Mouse (Mus musculus): Measurements from ENCODE around the gene Phf12. TPM values are rescaled to one million over a fixed set of nuclear protein-coding genes. Genes with fewer than 3 reads are reported as not detected.
A peak's percentile ranks its signal among the peaks of the same experiment; 100 is the strongest.

Phf12 gene
- polyA plus RNA-seq, 1 experiment from 2014 or later: 14.5 TPM

- H3K4me2 ChIP-seq (ENCODE audit: low read depth, low read length): no peak overlapping the region
- no peak overlapping the region for H3K27ac ChIP-seq (replicated peaks; ENCODE audit: low read depth, low read length)
- no peak overlapping the region for H3K9ac ChIP-seq (replicated peaks; ENCODE audit: low read length)
- H3K4me3 ChIP-seq (ENCODE audit: low read depth, low read length): no peak overlapping the region
- DNase-seq (ENCODE audit: low spot score): peak; percentile 59
- no peaks in the 10 kb centered on the region for H3K4me1 ChIP-seq (ENCODE audit: control insufficient read depth, insufficient read depth, low read length)
- no peaks in the 10 kb centered on the region for H3K9me3 ChIP-seq (replicated peaks; ENCODE audit: control insufficient read depth, low read length)
- H3K27me3 ChIP-seq (ENCODE audit: control insufficient read depth, insufficient read depth, low read length): no peaks in the 10 kb centered on the region
- ATAC-seq (replicated peaks; ENCODE audit: insufficient number of reproducible peaks, low FRiP score, low TSS enrichment, low read depth): peak; percentile 77; the same call in 1 of the 2 replicates
- H3K36me3 ChIP-seq (replicated peaks; ENCODE audit: control insufficient read depth, insufficient read depth, low read depth, low read length): no peaks in the 10 kb centered on the region
- 63% methylated on average over 9 of the region's 9 CpGs for WGBS
Measured at GRCm38 (mm10) chr11:78059833-78060757, 77.5 kb downstream of the Phf12 start.

DNA sequence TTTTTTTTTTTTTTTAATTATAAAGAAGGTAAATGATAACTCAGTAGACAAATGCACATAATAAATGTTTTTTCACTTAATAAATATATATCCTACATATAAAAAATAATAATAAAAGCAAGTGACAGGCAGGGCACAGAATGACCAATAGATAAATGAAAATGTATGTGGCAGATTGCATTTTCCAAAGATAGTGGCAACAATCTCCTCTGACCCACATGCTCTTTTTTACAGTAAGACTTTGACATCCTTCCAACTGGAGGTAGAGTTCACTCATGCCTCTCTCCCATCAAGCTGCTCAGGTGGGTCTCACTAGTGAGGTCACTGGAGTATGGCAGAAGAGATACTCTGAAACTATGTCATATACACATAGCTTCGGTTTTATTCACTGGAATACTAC lies 80.0 kb downstream of the Phf12 start:
- no peak overlapping the region for H3K4me2 ChIP-seq (ENCODE audit: low read depth, low read length)
- 81% methylated on average over 1 of the region's 1 CpGs for WGBS
- no peaks in the 10 kb centered on the region for H3K36me3 ChIP-seq (replicated peaks; ENCODE audit: control insufficient read depth, insufficient read depth, low read depth, low read length)
- H3K4me1 ChIP-seq (ENCODE audit: control insufficient read depth, insufficient read depth, low read length): no peaks in the 10 kb centered on the region
- H3K4me3 ChIP-seq (ENCODE audit: low read depth, low read length): no peak overlapping the region
- no peaks in the 10 kb centered on the region for H3K27me3 ChIP-seq (ENCODE audit: control insufficient read depth, insufficient read depth, low read length)
- no peak for DNase-seq (ENCODE audit: low spot score)
- no peak overlapping the region for H3K9ac ChIP-seq (replicated peaks; ENCODE audit: low read length)
- no peaks in the 10 kb centered on the region for H3K9me3 ChIP-seq (replicated peaks; ENCODE audit: control insufficient read depth, low read length)
- no peak overlapping the region for H3K27ac ChIP-seq (replicated peaks; ENCODE audit: low read depth, low read length)
- ATAC-seq (replicated peaks; ENCODE audit: insufficient number of reproducible peaks, low FRiP score, low TSS enrichment, low read depth): no peak

DNA sequence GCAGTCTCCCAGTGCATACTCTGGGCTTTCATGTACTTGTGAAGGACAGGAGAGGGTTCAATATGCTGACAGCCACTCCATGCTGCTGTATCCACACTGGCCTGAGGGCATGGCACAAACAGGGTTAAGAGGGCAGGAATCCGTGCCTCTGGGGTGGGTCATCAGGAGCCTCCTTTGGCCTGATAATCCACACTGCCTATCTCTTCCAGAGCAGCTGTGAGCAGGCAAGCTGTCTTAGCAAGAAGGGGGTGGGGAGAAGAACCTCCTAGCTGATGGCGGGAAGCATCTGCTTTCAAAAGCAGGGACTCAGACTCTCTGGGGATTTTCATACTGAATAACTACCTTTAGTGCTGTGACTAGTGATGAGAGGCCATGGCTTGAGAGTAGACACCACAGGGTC lies 83.4 kb downstream of the Phf12 start:
- H3K4me3 ChIP-seq (ENCODE audit: low read depth, low read length): no peak overlapping the region
- no peak for ATAC-seq (replicated peaks; ENCODE audit: insufficient number of reproducible peaks, low FRiP score, low TSS enrichment, low read depth)
- no peak overlapping the region for H3K27ac ChIP-seq (replicated peaks; ENCODE audit: low read depth, low read length)
- no peaks in the 10 kb centered on the region for H3K27me3 ChIP-seq (ENCODE audit: control insufficient read depth, insufficient read depth, low read length)
- no peak for DNase-seq (ENCODE audit: low spot score)
- 40% methylated on average over 2 of the region's 2 CpGs for WGBS
- no peaks in the 10 kb centered on the region for H3K36me3 ChIP-seq (replicated peaks; ENCODE audit: control insufficient read depth, insufficient read depth, low read depth, low read length)
- H3K9me3 ChIP-seq (replicated peaks; ENCODE audit: control insufficient read depth, low read length): no peaks in the 10 kb centered on the region
- H3K9ac ChIP-seq (replicated peaks; ENCODE audit: low read length): no peak overlapping the region
- no peak overlapping the region for H3K4me2 ChIP-seq (ENCODE audit: low read depth, low read length)
- H3K4me1 ChIP-seq (ENCODE audit: control insufficient read depth, insufficient read depth, low read length): no peaks in the 10 kb centered on the region

GRCm38 (mm10) chr11:78066641-78067040 lies 84.1 kb downstream of the Phf12 start:
- WGBS: 73% methylated on average over 2 of the region's 2 CpGs
- no peak for ATAC-seq (replicated peaks; ENCODE audit: insufficient number of reproducible peaks, low FRiP score, low TSS enrichment, low read depth)
- no peak overlapping the region for H3K27ac ChIP-seq (replicated peaks; ENCODE audit: low read depth, low read length)

DNA sequence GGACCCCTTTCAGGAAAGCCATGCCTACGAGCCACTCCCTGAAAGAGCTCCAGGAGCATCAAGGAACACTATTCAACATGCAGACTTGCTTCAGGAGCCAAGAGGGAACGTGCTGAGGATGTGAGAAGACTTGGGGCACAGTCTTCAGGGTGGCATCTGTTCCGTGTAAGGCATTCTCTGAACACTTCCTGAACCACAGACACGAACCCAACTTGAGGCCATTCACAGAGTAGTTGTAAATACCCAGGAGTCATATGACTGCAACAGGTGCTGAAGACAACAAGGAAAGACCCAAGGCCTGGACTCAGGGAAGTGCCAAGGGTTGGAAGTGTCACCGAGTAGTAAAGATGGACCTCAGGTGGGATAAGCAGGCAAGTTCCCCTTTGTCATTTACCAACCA lies 85.0 kb downstream of the Phf12 start:
- Histone ChIP-seq H3K27me3 (ENCODE audit: control insufficient read depth, insufficient read depth, low read length) (no peaks in the 10 kb centered on the region), H3K4me3 (ENCODE audit: low read depth, low read length) (no peak overlapping the region), H3K36me3 (replicated peaks; ENCODE audit: control insufficient read depth, insufficient read depth, low read depth, low read length) (no peaks in the 10 kb centered on the region), H3K9me3 (replicated peaks; ENCODE audit: control insufficient read depth, low read length) (no peaks in the 10 kb centered on the region), H3K9ac (replicated peaks; ENCODE audit: low read length) (no peak overlapping the region), H3K27ac (replicated peaks; ENCODE audit: low read depth, low read length) (no peak overlapping the region), H3K4me2 (ENCODE audit: low read depth, low read length) (no peak overlapping the region), H3K4me1 (ENCODE audit: control insufficient read depth, insufficient read depth, low read length) (no peaks in the 10 kb centered on the region)
- DNase-seq (ENCODE audit: low spot score): no peak
- WGBS: 73% methylated on average over 5 of the region's 5 CpGs
- no peak for ATAC-seq (replicated peaks; ENCODE audit: insufficient number of reproducible peaks, low FRiP score, low TSS enrichment, low read depth)

More at GRCm38 (mm10) chr11:78066641-78067040, 84.1 kb downstream of the Phf12 start:
- Histone ChIP-seq H3K9ac (replicated peaks; ENCODE audit: low read length) (no peak overlapping the region), H3K9me3 (replicated peaks; ENCODE audit: control insufficient read depth, low read length) (no peaks in the 10 kb centered on the region), H3K4me1 (ENCODE audit: control insufficient read depth, insufficient read depth, low read length) (no peaks in the 10 kb centered on the region), H3K4me3 (ENCODE audit: low read depth, low read length) (no peak overlapping the region), H3K36me3 (replicated peaks; ENCODE audit: control insufficient read depth, insufficient read depth, low read depth, low read length) (no peaks in the 10 kb centered on the region), H3K4me2 (ENCODE audit: low read depth, low read length) (no peak overlapping the region), H3K27me3 (ENCODE audit: control insufficient read depth, insufficient read depth, low read length) (no peaks in the 10 kb centered on the region)
- no peak for DNase-seq (ENCODE audit: low spot score)

DNA sequence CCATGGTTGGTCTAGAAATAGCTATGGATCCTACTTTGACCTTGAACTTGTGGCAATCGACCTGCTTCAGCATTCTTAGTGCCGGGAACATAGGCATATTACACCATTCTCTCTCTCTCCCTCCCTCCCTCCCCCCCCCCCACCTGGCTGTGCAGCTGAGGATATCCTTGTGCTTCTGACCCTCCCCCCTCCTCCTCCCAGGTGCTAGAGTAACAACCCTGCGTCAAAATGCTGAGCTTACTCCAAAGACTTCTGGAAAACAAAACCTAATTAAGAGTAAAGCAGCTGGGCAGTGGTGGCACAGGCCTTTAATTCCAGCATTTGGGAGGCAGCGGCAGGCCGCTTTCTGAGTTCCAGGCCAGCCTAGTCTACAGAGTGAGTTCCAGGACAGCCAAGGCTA lies 86.6 kb downstream of the Phf12 start:
- 0 out of 2 replicates have a peak overlapping the region, but pooled peaks have one; percentile 8 for H3K27ac ChIP-seq (replicated peaks; ENCODE audit: low read depth, low read length)
- H3K9ac ChIP-seq (replicated peaks; ENCODE audit: low read length): no peak overlapping the region
- H3K4me3 ChIP-seq (ENCODE audit: low read depth, low read length): no peak overlapping the region
- DNase-seq (ENCODE audit: low spot score): no peak
- no peaks in the 10 kb centered on the region for H3K4me1 ChIP-seq (ENCODE audit: control insufficient read depth, insufficient read depth, low read length)
- ATAC-seq (replicated peaks; ENCODE audit: insufficient number of reproducible peaks, low FRiP score, low TSS enrichment, low read depth): no peak
- no peak overlapping the region for H3K4me2 ChIP-seq (ENCODE audit: low read depth, low read length)
- WGBS: 82% methylated on average over 5 of the region's 5 CpGs
- H3K9me3 ChIP-seq (replicated peaks; ENCODE audit: control insufficient read depth, low read length): no peaks in the 10 kb centered on the region
- H3K36me3 ChIP-seq (replicated peaks; ENCODE audit: control insufficient read depth, insufficient read depth, low read depth, low read length): no peaks in the 10 kb centered on the region
- H3K27me3 ChIP-seq (ENCODE audit: control insufficient read depth, insufficient read depth, low read length): no peaks in the 10 kb centered on the region

DNA sequence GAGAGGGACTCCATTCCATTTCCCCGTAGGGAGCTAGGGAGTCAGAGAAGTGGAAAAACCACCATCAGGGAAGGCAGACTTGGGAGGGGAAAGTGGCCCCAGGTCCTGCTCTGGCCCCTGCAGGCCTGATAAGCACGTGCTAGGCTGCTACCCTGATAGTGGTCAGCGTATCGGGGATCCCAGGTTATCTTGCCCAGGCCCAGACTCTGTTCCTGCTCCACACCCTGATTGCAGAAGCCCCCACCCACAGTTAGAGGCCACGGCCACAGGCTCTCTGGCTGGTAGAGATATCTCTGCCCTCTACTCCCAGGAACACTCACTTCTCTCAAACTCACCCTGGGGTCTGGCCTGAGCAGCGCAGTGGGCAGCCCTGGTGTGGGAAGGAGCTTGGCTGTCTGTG lies 87.1 kb downstream of the Phf12 start:
- Histone ChIP-seq H3K36me3 (replicated peaks; ENCODE audit: control insufficient read depth, insufficient read depth, low read depth, low read length) (no peaks in the 10 kb centered on the region; the same call in 1 of the 2 replicates), H3K9ac (replicated peaks; ENCODE audit: low read length) (no peak overlapping the region), H3K4me1 (ENCODE audit: control insufficient read depth, insufficient read depth, low read length) (no peaks in the 10 kb centered on the region), H3K27ac (replicated peaks; ENCODE audit: low read depth, low read length) (no peak overlapping the region), H3K4me2 (ENCODE audit: low read depth, low read length) (no peak overlapping the region), H3K4me3 (ENCODE audit: low read depth, low read length) (no peak overlapping the region), H3K9me3 (replicated peaks; ENCODE audit: control insufficient read depth, low read length) (no peaks in the 10 kb centered on the region), H3K27me3 (ENCODE audit: control insufficient read depth, insufficient read depth, low read length) (no peaks in the 10 kb centered on the region)
- DNase-seq (ENCODE audit: low spot score): no peak
- ATAC-seq (replicated peaks; ENCODE audit: insufficient number of reproducible peaks, low FRiP score, low TSS enrichment, low read depth): peak; percentile 66; the same call in 1 of the 2 replicates
- WGBS: 86% methylated on average over 6 of the region's 6 CpGs

DNA sequence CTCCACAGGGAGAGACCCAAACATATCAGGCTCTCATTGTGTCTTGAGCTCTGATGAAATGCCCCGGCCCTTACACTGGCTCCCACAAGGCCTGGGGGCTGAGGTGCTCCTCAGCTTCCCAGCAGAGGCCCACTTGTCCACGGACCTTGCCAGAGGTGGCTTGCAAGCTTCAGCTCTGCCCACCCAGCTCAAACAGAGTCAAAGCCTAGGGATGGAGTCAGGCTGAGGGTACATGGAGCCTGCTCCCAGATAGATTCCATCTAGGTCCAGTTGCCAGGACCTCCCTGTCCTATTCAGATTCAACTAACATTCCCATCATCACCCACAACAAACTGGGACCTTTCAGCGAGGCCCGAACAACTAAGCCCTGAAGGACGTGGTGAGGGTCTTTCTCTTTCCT lies 89.4 kb downstream of the Phf12 start:
- Histone ChIP-seq H3K4me2 (ENCODE audit: low read depth, low read length) (no peak overlapping the region), H3K36me3 (replicated peaks; ENCODE audit: control insufficient read depth, insufficient read depth, low read depth, low read length) (no peaks in the 10 kb centered on the region; the same call in none of the 2 replicates), H3K9me3 (replicated peaks; ENCODE audit: control insufficient read depth, low read length) (no peaks in the 10 kb centered on the region), H3K27ac (replicated peaks; ENCODE audit: low read depth, low read length) (no peak overlapping the region; the same call in 1 of the 2 replicates), H3K4me3 (ENCODE audit: low read depth, low read length) (no peak overlapping the region), H3K9ac (replicated peaks; ENCODE audit: low read length) (no peak overlapping the region), H3K4me1 (ENCODE audit: control insufficient read depth, insufficient read depth, low read length) (no peaks in the 10 kb centered on the region), H3K27me3 (ENCODE audit: control insufficient read depth, insufficient read depth, low read length) (no peaks in the 10 kb centered on the region)
- DNase-seq (ENCODE audit: low spot score) (no peak), ATAC-seq (replicated peaks; ENCODE audit: insufficient number of reproducible peaks, low FRiP score, low TSS enrichment, low read depth) (no peak; the same call in 1 of the 2 replicates)
- 77% methylated on average over 5 of the region's 5 CpGs for WGBS

All from embryonic facial prominence, embryonic 11.5 days (tissue).